Mouse (Mus musculus): ENCODE measurements around the gene Fam185a. TPM values are rescaled to one million over a fixed set of nuclear protein-coding genes. Genes with fewer than 3 reads are reported as not detected.

The Fam185a gene
- total and polyA plus RNA-seq, 2 experiments from 2014 or later = 10.5 to 11.1 TPM

DNA sequence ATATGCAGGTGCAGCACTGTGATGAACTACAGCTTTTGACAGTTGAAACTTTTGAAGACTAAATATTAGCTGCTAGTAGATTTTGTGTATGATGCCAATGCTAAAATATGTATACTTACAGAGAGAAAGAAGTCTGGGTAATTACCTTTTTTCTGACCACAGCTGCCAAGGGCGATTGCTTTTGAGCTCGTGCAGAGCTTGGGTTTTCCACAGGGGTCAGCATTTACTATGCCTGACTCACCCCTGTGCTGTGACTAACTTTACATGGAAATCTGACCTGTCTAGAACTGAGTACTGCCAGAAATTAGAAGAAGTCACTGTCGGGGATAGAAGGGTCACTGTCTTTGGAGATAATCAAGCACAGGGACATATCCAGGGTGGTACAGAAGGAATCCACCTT is 67.5 kb downstream of the Fam185a start:
- Histone ChIP-seq H3K9me3 (ENCODE audit: low read length) (no peaks in the 10 kb centered on the region), H3K9ac (no peak overlapping the region), H3K27me3 (ENCODE audit: insufficient read depth, low read length) (no peaks in the 10 kb centered on the region), H3K4me1 (ENCODE audit: insufficient read depth) (peaks cover 4% of the 10 kb centered on the region; the same call in 1 of the 2 replicates), H3K36me3 (ENCODE audit: insufficient read depth) (no peaks in the 10 kb centered on the region), H3K4me2 (ENCODE audit: low read depth) (no peak overlapping the region), H3K4me3 (ENCODE audit: low read depth, low read length) (no peak overlapping the region), H3K27ac (ENCODE audit: low read depth, low read length) (no peak overlapping the region)
- no peak for ATAC-seq
- 86% methylated on average over 3 of the region's 3 CpGs for WGBS
- no peak for DNase-seq
- TF ChIP-seq CTCF (IDR thresholded peaks at IDR 0.05; ENCODE audit: low read depth) = no peak

DNA sequence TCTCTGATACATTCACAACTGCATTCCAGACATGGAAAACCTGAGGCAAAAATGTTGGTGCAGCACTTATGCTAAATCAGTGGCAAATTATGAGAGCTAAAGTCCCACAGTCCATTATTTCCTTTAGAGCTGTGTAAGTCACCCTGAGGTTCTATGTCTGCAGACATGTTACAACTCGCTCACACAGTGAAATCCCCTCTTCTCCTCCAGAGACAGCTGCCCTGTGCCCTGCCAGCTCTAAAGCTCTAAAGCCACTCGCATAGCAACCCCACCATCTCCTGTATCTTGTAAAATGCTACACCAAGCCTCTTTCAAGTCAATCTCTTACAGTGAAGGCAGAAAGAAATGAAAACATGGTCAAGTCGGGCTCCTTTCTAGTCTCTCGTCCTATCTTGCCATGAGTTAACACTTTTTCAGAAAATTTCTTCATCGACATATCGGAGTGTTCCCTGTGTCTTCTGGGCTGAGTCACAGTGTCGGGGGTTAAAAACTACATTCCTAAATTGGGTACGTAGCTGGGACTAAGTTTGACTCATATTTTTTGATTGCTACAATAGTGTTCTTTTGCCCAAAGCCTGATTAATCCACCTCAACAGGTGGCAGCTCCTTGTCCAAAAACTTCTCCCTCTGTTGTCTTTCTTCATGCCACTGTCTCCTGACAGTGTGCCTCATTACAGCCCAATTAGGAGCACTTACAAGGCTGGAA is 68.7 kb downstream of the Fam185a start:
- Histone ChIP-seq H3K4me3 (ENCODE audit: low read depth, low read length) (no peak overlapping the region), H3K27ac (ENCODE audit: low read depth, low read length) (no peak overlapping the region), H3K36me3 (ENCODE audit: insufficient read depth) (no peaks in the 10 kb centered on the region), H3K27me3 (ENCODE audit: insufficient read depth, low read length) (no peaks in the 10 kb centered on the region), H3K9ac (no peak overlapping the region), H3K4me1 (ENCODE audit: insufficient read depth) (peaks cover 3% of the 10 kb centered on the region; the same call in 1 of the 2 replicates), H3K4me2 (ENCODE audit: low read depth) (no peak overlapping the region), H3K9me3 (ENCODE audit: low read length) (no peaks in the 10 kb centered on the region)
- no peak for DNase-seq
- TF ChIP-seq CTCF (IDR thresholded peaks at IDR 0.05; ENCODE audit: low read depth) = no peak
- 74% methylated on average over 8 of the region's 8 CpGs for WGBS
- ATAC-seq = no peak

DNA sequence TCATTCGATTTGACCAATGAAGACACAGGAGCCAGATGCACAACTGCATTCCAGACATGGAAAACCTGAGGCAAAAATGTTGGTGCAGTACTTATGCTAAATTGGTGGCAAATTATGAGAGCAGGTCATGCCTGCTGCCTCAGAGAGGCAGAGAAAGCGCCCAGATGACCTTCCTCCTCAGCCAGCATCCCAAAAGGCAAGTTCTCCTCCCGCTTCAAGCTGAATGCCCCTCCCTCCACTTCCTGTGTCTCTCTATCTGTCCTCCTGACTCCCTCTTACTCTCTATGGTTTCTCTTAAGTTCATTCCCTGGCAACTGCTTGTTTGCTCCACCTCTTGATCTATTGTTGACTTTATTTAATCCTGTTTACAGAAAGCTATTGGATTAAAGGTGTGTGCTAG is 70.0 kb downstream of the Fam185a start:
- no peak overlapping the region for H3K4me3 ChIP-seq (ENCODE audit: low read depth, low read length)
- no peaks in the 10 kb centered on the region for H3K4me1 ChIP-seq (ENCODE audit: insufficient read depth)
- H3K4me2 ChIP-seq (ENCODE audit: low read depth) = no peak overlapping the region
- H3K27me3 ChIP-seq (ENCODE audit: insufficient read depth, low read length) = no peaks in the 10 kb centered on the region
- 63% methylated on average over 3 of the region's 3 CpGs for WGBS
- no peaks in the 10 kb centered on the region for H3K36me3 ChIP-seq (ENCODE audit: insufficient read depth)
- no peak for ATAC-seq
- no peak overlapping the region for H3K9ac ChIP-seq
- no peak for TF ChIP-seq CTCF (IDR thresholded peaks at IDR 0.05; ENCODE audit: low read depth)
- H3K27ac ChIP-seq (ENCODE audit: low read depth, low read length) = no peak overlapping the region
- DNase-seq = no peak
- no peaks in the 10 kb centered on the region for H3K9me3 ChIP-seq (ENCODE audit: low read length)

GRCm38 (mm10) chr5:21496321-21496720 is 71.6 kb downstream of the Fam185a start:
- H3K9me3 ChIP-seq (ENCODE audit: low read length) = no peaks in the 10 kb centered on the region
- DNase-seq (peak; percentile 61), ATAC-seq (peak; percentile 46)
- no peak for TF ChIP-seq CTCF (IDR thresholded peaks at IDR 0.05; ENCODE audit: low read depth)
- no peaks in the 10 kb centered on the region for H3K36me3 ChIP-seq (ENCODE audit: insufficient read depth)
- H3K4me1 ChIP-seq (ENCODE audit: insufficient read depth) = no peaks in the 10 kb centered on the region; the same call in 1 of the 2 replicates
- no peak overlapping the region for H3K4me3 ChIP-seq (ENCODE audit: low read depth, low read length)
- H3K27me3 ChIP-seq (ENCODE audit: insufficient read depth, low read length) = no peaks in the 10 kb centered on the region
- no peak overlapping the region for H3K9ac ChIP-seq
- H3K27ac ChIP-seq (ENCODE audit: low read depth, low read length) = no peak overlapping the region
- 69% methylated on average over 6 of the region's 6 CpGs for WGBS
- H3K4me2 ChIP-seq (ENCODE audit: low read depth) = no peak overlapping the region

- H3K4me3 ChIP-seq (ENCODE audit: low read depth, low read length) = no peak overlapping the region
- H3K9me3 ChIP-seq (ENCODE audit: low read length) = no peaks in the 10 kb centered on the region
- 63% methylated on average over 3 of the region's 3 CpGs for WGBS
- H3K4me2 ChIP-seq (ENCODE audit: low read depth) = no peak overlapping the region
- H3K4me1 ChIP-seq (ENCODE audit: insufficient read depth) = no peaks in the 10 kb centered on the region; the same call in 1 of the 2 replicates
- TF ChIP-seq CTCF (IDR thresholded peaks at IDR 0.05; ENCODE audit: low read depth) = no peak
- ATAC-seq (no peak), DNase-seq (no peak)
- H3K27ac ChIP-seq (ENCODE audit: low read depth, low read length) = no peak overlapping the region
- H3K27me3 ChIP-seq (ENCODE audit: insufficient read depth, low read length) = no peaks in the 10 kb centered on the region
- no peaks in the 10 kb centered on the region for H3K36me3 ChIP-seq (ENCODE audit: insufficient read depth)
- H3K9ac ChIP-seq = no peak overlapping the region
Measured at GRCm38 (mm10) chr5:21496881-21497280, 72.1 kb downstream of the Fam185a start.

GRCm38 (mm10) chr5:21498490-21498889 is 73.7 kb downstream of the Fam185a start:
- WGBS = 91% methylated on average over 2 of the region's 2 CpGs
- ATAC-seq (no peak), DNase-seq (no peak)
- Histone ChIP-seq H3K9ac (no peak overlapping the region), H3K27ac (ENCODE audit: low read depth, low read length) (no peak overlapping the region), H3K27me3 (ENCODE audit: insufficient read depth, low read length) (no peaks in the 10 kb centered on the region), H3K36me3 (ENCODE audit: insufficient read depth) (no peaks in the 10 kb centered on the region), H3K9me3 (ENCODE audit: low read length) (no peaks in the 10 kb centered on the region), H3K4me1 (ENCODE audit: insufficient read depth) (no peaks in the 10 kb centered on the region; the same call in 1 of the 2 replicates), H3K4me3 (ENCODE audit: low read depth, low read length) (no peak overlapping the region), H3K4me2 (ENCODE audit: low read depth) (no peak overlapping the region)
- TF ChIP-seq CTCF (IDR thresholded peaks at IDR 0.05; ENCODE audit: low read depth) = no peak

DNA sequence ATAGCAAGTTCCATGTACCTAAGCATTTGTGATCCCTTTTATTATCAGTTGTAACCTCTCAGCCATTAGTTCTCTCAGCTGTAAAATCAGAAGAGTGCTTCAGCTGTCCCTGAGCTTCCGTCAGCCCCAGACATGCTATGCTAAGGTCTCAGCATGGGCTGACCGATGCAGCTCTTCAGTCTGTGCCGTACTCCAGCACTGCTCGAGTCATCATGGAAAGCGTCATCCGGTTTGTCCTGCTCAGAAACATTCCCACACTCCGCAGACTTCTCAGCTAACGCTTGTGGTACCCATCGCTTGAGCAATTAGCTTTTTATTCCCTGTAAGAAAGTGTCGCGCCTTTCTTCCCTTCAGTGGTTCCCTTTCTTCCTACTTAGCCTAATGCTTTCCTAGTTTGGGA is 74.2 kb downstream of the Fam185a start:
- Histone ChIP-seq H3K9ac (no peak overlapping the region), H3K27ac (ENCODE audit: low read depth, low read length) (no peak overlapping the region), H3K4me2 (ENCODE audit: low read depth) (no peak overlapping the region), H3K27me3 (ENCODE audit: insufficient read depth, low read length) (no peaks in the 10 kb centered on the region), H3K36me3 (ENCODE audit: insufficient read depth) (no peaks in the 10 kb centered on the region), H3K9me3 (ENCODE audit: low read length) (no peaks in the 10 kb centered on the region), H3K4me3 (ENCODE audit: low read depth, low read length) (no peak overlapping the region), H3K4me1 (ENCODE audit: insufficient read depth) (no peaks in the 10 kb centered on the region; the same call in 1 of the 2 replicates)
- DNase-seq = no peak
- 77% methylated on average over 11 of the region's 11 CpGs for WGBS
- ATAC-seq = no peak
- TF ChIP-seq CTCF (IDR thresholded peaks at IDR 0.05; ENCODE audit: low read depth) = no peak

All from forebrain, postnatal 0 days (tissue).